Mouse (Mus musculus): ENCODE data around the gene Catsperz. TPM values are rescaled to one million over a fixed set of nuclear protein-coding genes. Genes with fewer than 3 reads are reported as not detected.

Gene Catsperz
- under 1 TPM in 1 of 2 experiments, not detected in 1; 0.34 TPM for polyA plus RNA-seq (2012; fragmentation: generic; extraction: Trizol)

GRCm38 (mm10) chr19:6925307-6925573 is at the start of gene Catsperz:
Gene Catsperz, minus strand, starts transcription at chr19:6925380.

GRCm38 (mm10) chr19:6974211-6975205 is 49.3 kb upstream of the Catsperz start, which contains the start of gene Ppp1r14b:
Gene Ppp1r14b, plus strand, starts transcription at chr19:6974968.

GRCm38 (mm10) chr19:6942249-6942691 is 17.1 kb upstream of the Catsperz start, which contains the start of gene Gpr137:
Gene Gpr137, minus strand, starts transcription at chr19:6942480.

GRCm38 (mm10) chr19:6941372-6942248 is 16.4 kb upstream of the Catsperz start, which contains the start of gene Bad:
Gene Bad, plus strand, starts transcription at chr19:6941861.

GRCm38 (mm10) chr19:6934195-6934977 is 9.2 kb upstream of the Catsperz start, which contains the start of gene Kcnk4:
Gene Kcnk4, minus strand, starts transcription at chr19:6934515.

GRCm38 (mm10) chr19:6921647-6922567 is 3.3 kb downstream of the Catsperz start, which contains the start of gene Esrra:
Gene Esrra, minus strand, starts transcription at chr19:6921813.

GRCm38 (mm10) chr19:6909507-6910289 is 15.5 kb downstream of the Catsperz start, which contains the start of the genes Trmt112 and Prdx5:
Gene Trmt112, plus strand, starts transcription at chr19:6909698.
Gene Prdx5, minus strand, starts transcription at chr19:6910106.

Other genes with a start within 250 kb of the Catsperz start
- 10 to 100 TPM; 52.0 to 84.8 TPM for gene Rps6ka4, start 84.7 kb downstream of the Catsperz start, polyA plus RNA-seq (2012; fragmentation: generic; extraction: Trizol)
- under 1 TPM; 0.08 to 0.25 TPM for gene Ccdc88b, start 67.2 kb downstream of the Catsperz start, polyA plus RNA-seq (2012; fragmentation: generic; extraction: Trizol)
- gene Trmt112, start 15.7 kb downstream of the Catsperz start, polyA plus RNA-seq (2012; fragmentation: generic; extraction: Trizol): 100 to 1,000 TPM; 375 to 622 TPM
- 100 to 1,000 TPM; 235 to 247 TPM for gene Prdx5, start 15.3 kb downstream of the Catsperz start, polyA plus RNA-seq (2012; fragmentation: generic; extraction: Trizol)
- gene Esrra, start 3.6 kb downstream of the Catsperz start, polyA plus RNA-seq (2012; fragmentation: generic; extraction: Trizol): 10 to 100 TPM; 14.9 to 28.8 TPM
- under 1 TPM; 0.08 to 0.28 TPM for gene Kcnk4, start 9.1 kb upstream of the Catsperz start, polyA plus RNA-seq (2012; fragmentation: generic; extraction: Trizol)
- gene Bad, start 16.5 kb upstream of the Catsperz start, polyA plus RNA-seq (2012; fragmentation: generic; extraction: Trizol): 100 to 1,000 TPM; 155 to 180 TPM
- gene Gpr137, start 17.1 kb upstream of the Catsperz start, polyA plus RNA-seq (2012; fragmentation: generic; extraction: Trizol): 10 to 100 TPM; 42.4 to 50.3 TPM
- gene Ppp1r14b, start 49.6 kb upstream of the Catsperz start, polyA plus RNA-seq (2012; fragmentation: generic; extraction: Trizol): 1,000 to 10,000 TPM in 1 of 2 experiments, 100 to 1,000 TPM in 1; 321 to 1,838 TPM
- 10 to 100 TPM; 14.8 to 39.5 TPM for gene Plcb3, start 51.1 kb upstream of the Catsperz start, polyA plus RNA-seq (2012; fragmentation: generic; extraction: Trizol)
- 100 to 1,000 TPM; 263 to 273 TPM for gene Fkbp2, start 55.1 kb upstream of the Catsperz start, polyA plus RNA-seq (2012; fragmentation: generic; extraction: Trizol)
- gene Vegfb, start 62.3 kb upstream of the Catsperz start, polyA plus RNA-seq (2012; fragmentation: generic; extraction: Trizol): 100 to 1,000 TPM in 1 of 2 experiments, 10 to 100 TPM in 1; 97.7 to 101 TPM
- gene Dnajc4, start 67.2 kb upstream of the Catsperz start, polyA plus RNA-seq (2012; fragmentation: generic; extraction: Trizol): 10 to 100 TPM; 23.6 to 59.0 TPM
- gene Nudt22, start 70.7 kb upstream of the Catsperz start, polyA plus RNA-seq (2012; fragmentation: generic; extraction: Trizol): 10 to 100 TPM; 31.2 to 50.1 TPM
- gene Trpt1, start 70.8 kb upstream of the Catsperz start, polyA plus RNA-seq (2012; fragmentation: generic; extraction: Trizol): 10 to 100 TPM in 1 of 2 experiments, 1 to 10 TPM in 1; 9.2 to 18.4 TPM
- under 1 TPM; 0.14 to 0.52 TPM for gene Fermt3, start 94.1 kb upstream of the Catsperz start, polyA plus RNA-seq (2012; fragmentation: generic; extraction: Trizol)
- gene Stip1, start 114.6 kb upstream of the Catsperz start, polyA plus RNA-seq (2012; fragmentation: generic; extraction: Trizol): 100 to 1,000 TPM; 158 to 173 TPM
- gene Macrod1, start 131.4 kb upstream of the Catsperz start, polyA plus RNA-seq (2012; fragmentation: generic; extraction: Trizol): 10 to 100 TPM; 11.8 to 33.4 TPM
- gene Flrt1, start 180.3 kb upstream of the Catsperz start, polyA plus RNA-seq (2012; fragmentation: generic; extraction: Trizol): 1 to 10 TPM in 1 of 2 experiments, under 1 TPM in 1; 0.02 to 1.1 TPM

Measured in C3H10T1/2 (cell line).